Mouse (Mus musculus) midbrain, embryonic 11.5 days (tissue): ENCODE measurements around the gene Ms4a4c. TPM values are rescaled to one million over a fixed set of nuclear protein-coding genes. Genes with fewer than 3 reads are reported as not detected.

ENCODE experiments used
- ATAC-seq: fragments of 200-750 bp; cut with Nextera tagmentation; 2 replicates; pipeline ENCODE4 v1.8.0; 2017; ENCODE audit warnings: moderate TSS enrichment, moderate library complexity; ENCODE audit not compliant: low FRiP score
- DNase-seq: peaks from one replicate; pipeline ENCODE4 v3.0.0; 2015; ENCODE audit warnings: low spot score; ENCODE audit errors: missing footprints
- H3K27ac ChIP-seq: fragments of 300-500 bp; sonication (generic); 2 replicates; pipeline ENCODE4 v1.5.1; 2014; ENCODE audit warnings: low read depth, low read length
- H3K27me3 ChIP-seq: fragments of 300-500 bp; sonication (generic); 2 replicates; pipeline ENCODE4 v1.6.1; 2014; ENCODE audit warnings: mild to moderate bottlenecking, low read length, moderate library complexity, mixed read lengths; ENCODE audit not compliant: control insufficient read depth, insufficient read depth
- H3K36me3 ChIP-seq: fragments of 300-500 bp; sonication (generic); 2 replicates; pipeline ENCODE4 v1.6.1; 2014; ENCODE audit warnings: mild to moderate bottlenecking, low read length, moderate library complexity, mixed read lengths; ENCODE audit not compliant: control insufficient read depth, insufficient read depth
- H3K4me1 ChIP-seq: fragments of 300-500 bp; sonication (generic); 2 replicates; pipeline ENCODE4 v1.6.1; 2014; ENCODE audit warnings: low read length; ENCODE audit not compliant: control insufficient read depth, insufficient read depth
- H3K4me2 ChIP-seq: fragments of 300-500 bp; sonication (generic); 2 replicates; pipeline ENCODE4 v1.6.1; 2014; ENCODE audit warnings: mild to moderate bottlenecking, moderate library complexity
- H3K4me3 ChIP-seq: fragments of 300-500 bp; sonication (generic); 2 replicates; pipeline ENCODE4 v1.5.1; 2014; ENCODE audit warnings: low read depth, low read length
- H3K9ac ChIP-seq: fragments of 300-500 bp; sonication (generic); 2 replicates; pipeline ENCODE4 v1.6.1; 2014; ENCODE audit warnings: low read length
- H3K9me3 ChIP-seq: fragments of 300-500 bp; sonication (generic); 2 replicates; pipeline ENCODE4 v1.6.1; 2016; ENCODE audit warnings: low read length; ENCODE audit not compliant: control insufficient read depth
- whole genome bisulfite sequencing: fragments of 180-500 bp; shearing (Covaris S2); extraction: QIAGEN DNeasy Blood & Tissue Kit; methylation state at CpG from one replicate; pipeline ENCODE4 v1.1.7; 2014; 5-methylcytosine and 5-hydroxymethylcytosine counted together
- polyA plus RNA-seq: library from polyadenylated mRNA; unstranded; fragments of >200 nt; fragmentation: Nextera tagmentation; extraction: Ambion mirVana; gene quantifications from 2 replicates; pipeline ENCODE4 v1.2.1, GENCODE M21; 2014

The Ms4a4c gene
- polyA plus RNA-seq, result 0.30 TPM in 1 of 2 replicates, not detected in the other

- no peaks in the 10 kb centered on the region for H3K27me3 ChIP-seq
- H3K27ac ChIP-seq, result no peak within 1 kb of the TSS
- H3K4me1 ChIP-seq, result no peaks in the 10 kb centered on the region
- H3K4me3 ChIP-seq, result no peak within 1 kb of the TSS
- H3K9ac ChIP-seq, result no peak within 1 kb of the TSS
- no peaks in the 10 kb centered on the region for H3K36me3 ChIP-seq
- no peak within 1 kb of the TSS for H3K4me2 ChIP-seq
- WGBS, result 91% methylated on average over 3 of the region's 3 CpGs
- ATAC-seq, result no peak
- no peaks in the 10 kb centered on the region for H3K9me3 ChIP-seq
- no peak for DNase-seq
Observed at GRCm38 (mm10) chr19:11404527-11404926, at the start of gene Ms4a4c. Gene Ms4a4c (plus strand): TSS chr19:11404770.

GRCm38 (mm10) chr19:11355730-11356129, 48.8 kb upstream of the Ms4a4c start:
- Histone ChIP-seq H3K4me1 (no peaks in the 10 kb centered on the region), H3K27ac (no peak overlapping the region), H3K27me3 (no peaks in the 10 kb centered on the region), H3K36me3 (no peaks in the 10 kb centered on the region), H3K9me3 (no peaks in the 10 kb centered on the region), H3K4me3 (no peak overlapping the region), H3K4me2 (no peak overlapping the region), H3K9ac (no peak overlapping the region)
- no peak for ATAC-seq
- 86% methylated on average over 7 of the region's 7 CpGs for WGBS
- DNase-seq, result no peak

GRCm38 (mm10) chr19:11360106-11360505, 44.5 kb upstream of the Ms4a4c start:
- Histone ChIP-seq H3K4me3 (no peak overlapping the region), H3K27ac (no peak overlapping the region), H3K4me1 (no peaks in the 10 kb centered on the region), H3K36me3 (no peaks in the 10 kb centered on the region), H3K4me2 (no peak overlapping the region), H3K9me3 (no peaks in the 10 kb centered on the region), H3K9ac (no peak overlapping the region), H3K27me3 (no peaks in the 10 kb centered on the region)
- DNase-seq, result no peak
- ATAC-seq, result no peak
- 72% methylated on average over 3 of the region's 3 CpGs for WGBS

GRCm38 (mm10) chr19:11362002-11362401, 42.6 kb upstream of the Ms4a4c start:
- no peak for DNase-seq
- Histone ChIP-seq H3K4me1 (no peaks in the 10 kb centered on the region), H3K4me3 (no peak overlapping the region), H3K36me3 (no peaks in the 10 kb centered on the region), H3K27ac (no peak overlapping the region), H3K9ac (no peak overlapping the region), H3K27me3 (no peaks in the 10 kb centered on the region), H3K4me2 (no peak overlapping the region), H3K9me3 (no peaks in the 10 kb centered on the region)
- no peak for ATAC-seq

- 85% methylated on average over 3 of the region's 3 CpGs for WGBS
- no peak for ATAC-seq
- no peak overlapping the region for H3K27ac ChIP-seq
Observed at GRCm38 (mm10) chr19:11368310-11368709, 36.3 kb upstream of the Ms4a4c start.

GRCm38 (mm10) chr19:11371181-11371580, 33.4 kb upstream of the Ms4a4c start:
- Histone ChIP-seq H3K4me3 (no peak overlapping the region), H3K27me3 (no peaks in the 10 kb centered on the region), H3K36me3 (no peaks in the 10 kb centered on the region), H3K4me1 (no peaks in the 10 kb centered on the region), H3K27ac (no peak overlapping the region), H3K9ac (no peak overlapping the region), H3K4me2 (no peak overlapping the region), H3K9me3 (no peaks in the 10 kb centered on the region)
- ATAC-seq (no peak), DNase-seq (no peak)

More at GRCm38 (mm10) chr19:11368310-11368709, 36.3 kb upstream of the Ms4a4c start:
- Histone ChIP-seq H3K9ac (no peak overlapping the region), H3K4me2 (no peak overlapping the region), H3K36me3 (no peaks in the 10 kb centered on the region), H3K27me3 (no peaks in the 10 kb centered on the region), H3K9me3 (no peaks in the 10 kb centered on the region), H3K4me3 (no peak overlapping the region), H3K4me1 (no peaks in the 10 kb centered on the region)
- no peak for DNase-seq

GRCm38 (mm10) chr19:11375273-11375672, 29.3 kb upstream of the Ms4a4c start, which contains the start of gene Ms4a4a:
Gene Ms4a4a (plus strand): TSS chr19:11375523.
- no peaks in the 10 kb centered on the region for H3K36me3 ChIP-seq
- no peak within 1 kb of the TSS for H3K9ac ChIP-seq
- no peaks in the 10 kb centered on the region for H3K27me3 ChIP-seq
- no peak for DNase-seq
- H3K4me1 ChIP-seq, result no peaks in the 10 kb centered on the region
- no peak for ATAC-seq
- no peaks in the 10 kb centered on the region for H3K9me3 ChIP-seq
- no peak within 1 kb of the TSS for H3K4me2 ChIP-seq
- 77% methylated on average over 2 of the region's 2 CpGs for whole genome bisulfite sequencing
- no peak within 1 kb of the TSS for H3K4me3 ChIP-seq
- no peak within 1 kb of the TSS for H3K27ac ChIP-seq

GRCm38 (mm10) chr19:11376399-11376798, 28.2 kb upstream of the Ms4a4c start:
- Histone ChIP-seq H3K4me1 (no peaks in the 10 kb centered on the region), H3K27me3 (no peaks in the 10 kb centered on the region), H3K9ac (no peak overlapping the region), H3K4me3 (no peak overlapping the region), H3K27ac (no peak overlapping the region), H3K36me3 (no peaks in the 10 kb centered on the region), H3K9me3 (no peaks in the 10 kb centered on the region), H3K4me2 (no peak overlapping the region)
- WGBS, result 79% methylated on average over 2 of the region's 2 CpGs
- ATAC-seq (no peak), DNase-seq (no peak)

- no peaks in the 10 kb centered on the region for H3K36me3 ChIP-seq
- 79% methylated on average over 2 of the region's 2 CpGs for WGBS
- no peaks in the 10 kb centered on the region for H3K27me3 ChIP-seq
- no peak for ATAC-seq
- DNase-seq, result no peak
- H3K4me2 ChIP-seq, result no peak overlapping the region
- no peak overlapping the region for H3K9ac ChIP-seq
- H3K27ac ChIP-seq, result no peak overlapping the region
- H3K4me3 ChIP-seq, result no peak overlapping the region
- H3K4me1 ChIP-seq, result no peaks in the 10 kb centered on the region
- no peaks in the 10 kb centered on the region for H3K9me3 ChIP-seq
Observed at GRCm38 (mm10) chr19:11387109-11387508, 17.5 kb upstream of the Ms4a4c start.

GRCm38 (mm10) chr19:11387685-11388084, 16.9 kb upstream of the Ms4a4c start:
- ATAC-seq (no peak), DNase-seq (no peak)
- no peak overlapping the region for H3K9ac ChIP-seq
- no peaks in the 10 kb centered on the region for H3K9me3 ChIP-seq
- 87% methylated on average over 4 of the region's 4 CpGs for WGBS
- H3K36me3 ChIP-seq, result no peaks in the 10 kb centered on the region
- no peaks in the 10 kb centered on the region for H3K27me3 ChIP-seq
- no peak overlapping the region for H3K4me2 ChIP-seq
- no peak overlapping the region for H3K4me3 ChIP-seq
- H3K4me1 ChIP-seq, result no peaks in the 10 kb centered on the region
- H3K27ac ChIP-seq, result no peak overlapping the region
